Mouse (Mus musculus) limb, embryonic 11.5 days (tissue): ENCODE measurements around the gene Chd2. TPM values are rescaled to one million over a fixed set of nuclear protein-coding genes. Genes with fewer than 3 reads are reported as not detected.
A peak's percentile ranks its signal among the peaks of the same experiment; 100 is the strongest.

Experiments
- ATAC-seq: fragments of 200-750 bp; cut with Nextera tagmentation; 2 replicates; pipeline ENCODE4 v1.8.0; 2017; ENCODE audit warnings: low read depth; ENCODE audit not compliant: insufficient number of reproducible peaks, low FRiP score, low TSS enrichment
- DNase-seq: peaks from one replicate; pipeline ENCODE4 v3.0.0-alpha.2; 2015; ENCODE audit warnings: low spot score
- H3K27ac ChIP-seq: fragments of 300-500 bp; sonication (generic); replicated peaks from 2 replicates; pipeline ENCODE4 v1.5.1; 2014; ENCODE audit warnings: low read depth, mild to moderate bottlenecking, low read length
- H3K27me3 ChIP-seq: fragments of 300-500 bp; sonication (generic); 2 replicates; pipeline ENCODE4 v1.6.1; 2014; ENCODE audit warnings: mild to moderate bottlenecking, low read length, mixed read lengths; ENCODE audit not compliant: control insufficient read depth, insufficient read depth
- H3K36me3 ChIP-seq: fragments of 300-500 bp; sonication (generic); 2 replicates; pipeline ENCODE4 v1.6.1; 2014; ENCODE audit warnings: mild to moderate bottlenecking, low read length, moderate library complexity, mixed read lengths; ENCODE audit not compliant: control insufficient read depth, insufficient read depth
- H3K4me1 ChIP-seq: fragments of 300-500 bp; sonication (generic); 2 replicates; pipeline ENCODE4 v1.6.1; 2014; ENCODE audit warnings: low read length, mixed read lengths; ENCODE audit not compliant: control insufficient read depth, insufficient read depth
- H3K4me2 ChIP-seq: fragments of 300-500 bp; sonication (generic); 2 replicates; pipeline ENCODE4 v1.6.1; 2014; ENCODE audit warnings: low read depth, mild to moderate bottlenecking, moderate library complexity; ENCODE audit not compliant: severe bottlenecking
- H3K4me3 ChIP-seq: fragments of 300-500 bp; sonication (generic); 2 replicates; pipeline ENCODE4 v1.5.1; 2014; ENCODE audit warnings: low read depth, low read length
- H3K9ac ChIP-seq: fragments of 300-500 bp; sonication (generic); 2 replicates; pipeline ENCODE4 v1.6.1; 2014; ENCODE audit warnings: mild to moderate bottlenecking, low read length
- H3K9me3 ChIP-seq: fragments of 300-500 bp; sonication (generic); 2 replicates; pipeline ENCODE4 v1.6.1; 2016; ENCODE audit warnings: low read length; ENCODE audit not compliant: control insufficient read depth
- WGBS: fragments of 180-500 bp; shearing (Covaris S2); extraction: QIAGEN DNeasy Blood & Tissue Kit; methylation state at CpG from one replicate; pipeline ENCODE4 v1.1.7; 2014; 5-methylcytosine and 5-hydroxymethylcytosine counted together
- polyA plus RNA-seq: library from polyadenylated mRNA; unstranded; fragments of >200 nt; fragmentation: Nextera tagmentation; extraction: Ambion mirVana; gene quantifications from 2 replicates; pipeline ENCODE4 v1.2.1, GENCODE M21; 2014

Gene Chd2
- polyA plus RNA-seq, 1 experiment from 2014 or later: 48.9 TPM

- no peak overlapping the region for H3K4me2 ChIP-seq
- WGBS: 92% methylated on average over 2 of the region's 2 CpGs
- H3K4me1 ChIP-seq: peaks cover 9% of the 10 kb centered on the region
- no peak overlapping the region for H3K4me3 ChIP-seq
- ATAC-seq: no peak
- H3K27me3 ChIP-seq: no peaks in the 10 kb centered on the region
- no peak for DNase-seq
- no peaks in the 10 kb centered on the region for H3K9me3 ChIP-seq
- H3K9ac ChIP-seq: no peak overlapping the region
- H3K36me3 ChIP-seq: 0 out of 2 replicates have a peak, but pooled peaks cover 2% of the 10 kb centered on the region
- H3K27ac ChIP-seq: no peak overlapping the region
Measured at GRCm38 (mm10) chr7:73534937-73535860, 6.4 kb downstream of the Chd2 start.

- Histone ChIP-seq H3K4me3 (no peak overlapping the region), H3K9me3 (no peaks in the 10 kb centered on the region), H3K9ac (no peak overlapping the region), H3K4me1 (peaks cover 9% of the 10 kb centered on the region), H3K36me3 (peaks cover 8% of the 10 kb centered on the region), H3K27me3 (no peaks in the 10 kb centered on the region), H3K27ac (no peak overlapping the region), H3K4me2 (no peak overlapping the region)
- ATAC-seq (no peak), DNase-seq (no peak)
- WGBS: 57% methylated on average over 2 of the region's 2 CpGs
Measured at GRCm38 (mm10) chr7:73533457-73533856, 8.2 kb downstream of the Chd2 start.

- DNase-seq: no peak
- 65% methylated on average over 3 of the region's 3 CpGs for WGBS
- Histone ChIP-seq H3K4me3 (no peak overlapping the region), H3K36me3 (peaks cover 8% of the 10 kb centered on the region), H3K9me3 (no peaks in the 10 kb centered on the region), H3K27me3 (no peaks in the 10 kb centered on the region), H3K4me2 (no peak overlapping the region), H3K9ac (no peak overlapping the region), H3K4me1 (peaks cover 9% of the 10 kb centered on the region), H3K27ac (no peak overlapping the region)
- no peak for ATAC-seq
Measured at GRCm38 (mm10) chr7:73532916-73533315, 8.7 kb downstream of the Chd2 start.

GRCm38 (mm10) chr7:73532139-73532538, 9.5 kb downstream of the Chd2 start:
- DNase-seq: no peak
- Histone ChIP-seq H3K9me3 (no peaks in the 10 kb centered on the region), H3K4me1 (peaks cover 9% of the 10 kb centered on the region), H3K4me3 (no peak overlapping the region), H3K4me2 (no peak overlapping the region), H3K36me3 (peaks cover 8% of the 10 kb centered on the region), H3K9ac (no peak overlapping the region), H3K27me3 (no peaks in the 10 kb centered on the region), H3K27ac (no peak overlapping the region)
- WGBS: 84% methylated on average over 3 of the region's 3 CpGs
- ATAC-seq: no peak

GRCm38 (mm10) chr7:73531506-73532093, 10.0 kb downstream of the Chd2 start:
- ATAC-seq: no peak
- no peak overlapping the region for H3K9ac ChIP-seq
- peaks cover 8% of the 10 kb centered on the region for H3K36me3 ChIP-seq
- no peaks in the 10 kb centered on the region for H3K9me3 ChIP-seq
- no peak overlapping the region for H3K4me3 ChIP-seq
- H3K27ac ChIP-seq: no peak overlapping the region
- peaks cover 9% of the 10 kb centered on the region for H3K4me1 ChIP-seq
- no peaks in the 10 kb centered on the region for H3K27me3 ChIP-seq
- no peak for DNase-seq
- WGBS: 79% methylated on average over 7 of the region's 7 CpGs
- H3K4me2 ChIP-seq: no peak overlapping the region

DNA sequence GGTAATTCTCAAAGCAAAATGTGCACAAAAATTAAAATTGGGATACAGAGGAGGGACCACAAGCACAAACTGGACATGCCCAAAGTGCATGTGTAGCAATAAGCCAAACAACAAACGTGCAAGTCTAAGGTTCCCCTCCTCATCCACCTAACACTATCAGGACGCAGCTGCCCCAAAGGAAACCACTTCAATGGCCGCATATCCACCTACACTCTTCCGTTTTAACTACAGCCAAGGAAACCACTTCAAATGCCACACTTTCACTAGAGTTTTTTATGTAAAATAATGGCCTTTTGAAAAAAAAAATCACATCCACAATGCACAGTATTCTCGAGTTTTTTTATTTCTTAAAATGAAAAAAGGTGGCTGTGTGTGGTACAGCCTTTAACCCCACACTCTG, 10.8 kb downstream of the Chd2 start:
- Histone ChIP-seq H3K4me1 (peaks cover 9% of the 10 kb centered on the region), H3K27me3 (no peaks in the 10 kb centered on the region), H3K27ac (no peak overlapping the region), H3K4me3 (no peak overlapping the region), H3K4me2 (no peak overlapping the region), H3K9me3 (no peaks in the 10 kb centered on the region), H3K9ac (no peak overlapping the region), H3K36me3 (peaks cover 8% of the 10 kb centered on the region)
- ATAC-seq (no peak), DNase-seq (no peak)
- 90% methylated on average over 5 of the region's 5 CpGs for WGBS

DNA sequence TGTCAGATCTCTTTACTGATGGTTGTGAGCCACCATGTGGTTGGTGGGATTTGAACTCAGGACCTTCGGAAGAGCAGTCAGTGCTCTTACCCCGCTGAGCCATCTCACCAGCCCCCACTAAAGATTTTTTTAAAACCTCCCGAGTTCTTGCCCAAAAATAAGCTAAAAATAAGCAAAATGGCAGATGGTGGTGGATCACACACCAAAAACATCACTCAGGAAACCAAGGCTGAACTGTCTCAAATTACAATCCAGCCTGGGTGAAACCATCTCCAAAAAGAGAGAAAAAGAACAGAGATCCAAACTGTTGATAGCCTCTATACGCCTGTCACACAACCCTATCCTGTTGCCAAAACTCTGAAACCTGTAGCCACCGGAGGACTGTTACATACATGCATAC, 11.5 kb downstream of the Chd2 start:
- ATAC-seq: no peak
- H3K27me3 ChIP-seq: no peaks in the 10 kb centered on the region
- H3K4me2 ChIP-seq: no peak overlapping the region
- no peaks in the 10 kb centered on the region for H3K9me3 ChIP-seq
- H3K36me3 ChIP-seq: peaks cover 8% of the 10 kb centered on the region
- H3K27ac ChIP-seq: no peak overlapping the region
- WGBS: 94% methylated on average over 5 of the region's 5 CpGs
- DNase-seq: no peak
- H3K4me3 ChIP-seq: no peak overlapping the region
- peaks cover 9% of the 10 kb centered on the region for H3K4me1 ChIP-seq
- H3K9ac ChIP-seq: no peak overlapping the region

DNA sequence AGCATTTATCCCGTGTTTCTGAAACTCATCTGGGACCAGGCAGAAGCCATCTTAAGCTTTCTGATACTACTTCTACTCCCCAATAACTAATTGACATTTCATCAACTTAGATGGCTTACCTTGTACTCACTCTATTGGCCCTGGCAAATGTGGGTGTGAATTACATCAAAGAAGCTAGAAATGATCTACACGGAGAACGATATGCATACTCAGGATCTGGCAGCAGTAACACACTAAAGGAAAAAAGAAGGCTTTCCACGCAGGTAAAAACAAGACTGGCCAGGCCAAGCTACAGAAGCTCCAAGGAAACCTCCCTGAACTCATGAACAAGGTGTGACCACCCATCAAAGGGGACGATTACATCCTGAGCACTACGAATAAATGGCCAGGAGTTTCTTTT, 12.4 kb downstream of the Chd2 start:
- no peak for DNase-seq
- 86% methylated on average over 6 of the region's 6 CpGs for WGBS
- H3K27me3 ChIP-seq: no peaks in the 10 kb centered on the region

More for the DNA sequence above, 12.4 kb downstream of the Chd2 start:
- no peak overlapping the region for H3K4me2 ChIP-seq
- ATAC-seq: no peak
- no peak overlapping the region for H3K4me3 ChIP-seq
- H3K9ac ChIP-seq: no peak overlapping the region
- peaks cover 8% of the 10 kb centered on the region for H3K36me3 ChIP-seq
- peaks cover 9% of the 10 kb centered on the region for H3K4me1 ChIP-seq
- 0 out of 2 replicates have a peak overlapping the region, but pooled peaks have one; percentile 47 for H3K27ac ChIP-seq
- H3K9me3 ChIP-seq: no peaks in the 10 kb centered on the region
